Mouse (Mus musculus): Measurements from ENCODE around the gene Ttc37. TPM values are rescaled to one million over a fixed set of nuclear protein-coding genes. Genes with fewer than 3 reads are reported as not detected.

The Ttc37 gene
- total and polyA plus RNA-seq, 3 experiments, result 16.8 to 116 (median 20.3) TPM

GRCm38 (mm10) chr13:76055391-76056232 lies 42.9 kb upstream of the Ttc37 start:
- H3K27me3 ChIP-seq (ENCODE audit: control insufficient read depth in 1 of 2, insufficient read depth in 2 of 2, low read length in 2 of 2), result no peaks in the 10 kb centered on the region
- DNase-seq (ENCODE audit: low read depth, low spot score), result no peak
- H3K36me3 ChIP-seq (ENCODE audit: control insufficient read depth in 1 of 2, insufficient read depth in 2 of 2, low read length in 2 of 2), result no peaks in the 10 kb centered on the region
- no peak overlapping the region for H3K9ac ChIP-seq (ENCODE audit: control insufficient read depth, low read depth, low read length, poor library complexity, severe bottlenecking)
- no peak overlapping the region for H3K4me3 ChIP-seq (ENCODE audit: control insufficient read depth in 1 of 2, insufficient read depth in 1 of 2, low read depth in 2 of 2, low read length in 2 of 2)
- H3K9me3 ChIP-seq (replicated peaks; ENCODE audit: insufficient read depth, low read length), result no peaks in the 10 kb centered on the region
- no peak overlapping the region for H3K27ac ChIP-seq (ENCODE audit: control insufficient read depth, low read depth, low read length)
- H3K79me2 ChIP-seq (ENCODE audit: control insufficient read depth, insufficient read depth, low read length, poor library complexity), result no peaks in the 10 kb centered on the region
- TF ChIP-seq KAT2A (conservative IDR thresholded peaks at IDR 0.05; ENCODE audit: low read depth, low read length) (no peak), MAZ (IDR thresholded peaks at IDR 0.05; ENCODE audit: low read depth, low read length) (no peak), HCFC1 (IDR thresholded peaks at IDR 0.05; ENCODE audit: low read depth, low read length) (no peak), TBP (IDR thresholded peaks at IDR 0.05; ENCODE audit: low read depth, low read length) (no peak), POLR2AphosphoS2 (IDR thresholded peaks at IDR 0.05; ENCODE audit: low read length) (no peak)
- no peaks in the 10 kb centered on the region for H3K4me1 ChIP-seq (ENCODE audit: control insufficient read depth in 1 of 2, insufficient read depth in 2 of 2, low read length in 2 of 2)

- no peaks in the 10 kb centered on the region for H3K27me3 ChIP-seq (ENCODE audit: control insufficient read depth in 1 of 2, insufficient read depth in 2 of 2, low read length in 2 of 2)
- H3K36me3 ChIP-seq (ENCODE audit: control insufficient read depth in 1 of 2, insufficient read depth in 2 of 2, low read length in 2 of 2), result no peaks in the 10 kb centered on the region
- H3K9ac ChIP-seq (ENCODE audit: control insufficient read depth, low read depth, low read length, poor library complexity, severe bottlenecking), result no peak overlapping the region
- no peak overlapping the region for H3K4me3 ChIP-seq (ENCODE audit: control insufficient read depth in 1 of 2, insufficient read depth in 1 of 2, low read depth in 2 of 2, low read length in 2 of 2)
- TF ChIP-seq ETS1 (IDR thresholded peaks at IDR 0.05; ENCODE audit: low read depth, low read length), result no peak
- no peak for TF ChIP-seq GABPA (IDR thresholded peaks at IDR 0.05; ENCODE audit: low read depth, low read length)
- no peak for TF ChIP-seq EP300 (IDR thresholded peaks at IDR 0.05; ENCODE audit: low read depth in 1 of 2, low read length in 2 of 2)
- no peak for TF ChIP-seq SMC3 (IDR thresholded peaks at IDR 0.05; ENCODE audit: low read depth, low read length)
- TF ChIP-seq NELFE (IDR thresholded peaks at IDR 0.05; ENCODE audit: low read depth, low read length), result no peak
- TF ChIP-seq MEF2A (IDR thresholded peaks at IDR 0.05; ENCODE audit: extremely low read depth, insufficient replicate concordance, low read depth, low read length, poor library complexity, severe bottlenecking), result no peak
- no peak for TF ChIP-seq HCFC1 (IDR thresholded peaks at IDR 0.05; ENCODE audit: low read depth, low read length)
- no peak for TF ChIP-seq ZC3H11A (IDR thresholded peaks at IDR 0.05; ENCODE audit: low read depth, low read length)
- no peak for TF ChIP-seq MAX (IDR thresholded peaks at IDR 0.05; ENCODE audit: low read length)
- TF ChIP-seq CHD1 (IDR thresholded peaks at IDR 0.05; ENCODE audit: low read depth, low read length), result no peak
- TF ChIP-seq POLR2A (IDR thresholded peaks at IDR 0.05; ENCODE audit: control insufficient read depth in 1 of 2, insufficient read depth in 1 of 2, low read depth in 1 of 2, low read length in 2 of 2, poor library complexity in 1 of 2), result no peak
- no peak for TF ChIP-seq UBTF (IDR thresholded peaks at IDR 0.05; ENCODE audit: borderline replicate concordance, insufficient read depth, low read depth, low read length)
- TF ChIP-seq MYC (IDR thresholded peaks at IDR 0.05; ENCODE audit: low read depth, low read length), result no peak
- no peak for TF ChIP-seq E2F4 (IDR thresholded peaks at IDR 0.05; ENCODE audit: borderline replicate concordance, low read depth, low read length)
- no peak for TF ChIP-seq CHD2 (IDR thresholded peaks at IDR 0.05; ENCODE audit: low read length)
- no peak for TF ChIP-seq JUND (IDR thresholded peaks at IDR 0.05; ENCODE audit: low read depth, low read length)
- TF ChIP-seq BHLHE40 (IDR thresholded peaks at IDR 0.05; ENCODE audit: borderline replicate concordance, low read depth, low read length), result no peak
- H3K27ac ChIP-seq (ENCODE audit: control insufficient read depth, low read depth, low read length), result no peak overlapping the region
- no peak for DNase-seq (ENCODE audit: low read depth, low spot score)
- no peaks in the 10 kb centered on the region for H3K9me3 ChIP-seq (replicated peaks; ENCODE audit: insufficient read depth, low read length)
- H3K4me1 ChIP-seq (ENCODE audit: control insufficient read depth in 1 of 2, insufficient read depth in 2 of 2, low read length in 2 of 2), result no peaks in the 10 kb centered on the region
- H3K79me2 ChIP-seq (ENCODE audit: control insufficient read depth, insufficient read depth, low read length, poor library complexity), result no peaks in the 10 kb centered on the region
Measured at GRCm38 (mm10) chr13:76056261-76056724, 42.2 kb upstream of the Ttc37 start.

Measured in MEL (cell line).